Mouse (Mus musculus) heart, embryonic 12.5 days (tissue): ENCODE data around the gene Nmrk2. TPM values are rescaled to one million over a fixed set of nuclear protein-coding genes. Genes with fewer than 3 reads are reported as not detected.

Experiments used
- ATAC-seq: fragments of 200-750 bp; cut with Nextera tagmentation; 2 replicates; pipeline ENCODE4 v1.8.0; 2017; ENCODE audit warnings: moderate TSS enrichment, moderate library complexity; ENCODE audit not compliant: insufficient number of reproducible peaks, low FRiP score
- H3K27ac ChIP-seq: fragments of 300-500 bp; sonication (generic); 2 replicates; pipeline ENCODE4 v1.5.1; 2016; ENCODE audit warnings: mild to moderate bottlenecking, moderate library complexity; ENCODE audit not compliant: poor library complexity, severe bottlenecking
- H3K27me3 ChIP-seq: fragments of 300-500 bp; sonication (generic); replicated peaks from 2 replicates; pipeline ENCODE4 v1.6.1; 2016; ENCODE audit warnings: mild to moderate bottlenecking, moderate library complexity
- H3K36me3 ChIP-seq: fragments of 300-500 bp; sonication (generic); 2 replicates; pipeline ENCODE4 v1.6.1; 2016; ENCODE audit warnings: mild to moderate bottlenecking, moderate library complexity
- H3K4me1 ChIP-seq: fragments of 300-500 bp; sonication (generic); replicated peaks from 2 replicates; pipeline ENCODE4 v1.6.1; 2016; ENCODE audit warnings: mild to moderate bottlenecking
- H3K4me2 ChIP-seq: fragments of 300-500 bp; sonication (generic); 2 replicates; pipeline ENCODE4 v1.6.1; 2016; ENCODE audit warnings: mild to moderate bottlenecking, moderate library complexity
- H3K4me3 ChIP-seq: fragments of 300-500 bp; sonication (generic); 2 replicates; pipeline ENCODE4 v1.5.1; 2016; ENCODE audit warnings: mild to moderate bottlenecking
- H3K9ac ChIP-seq: fragments of 300-500 bp; sonication (generic); 2 replicates; pipeline ENCODE4 v1.6.1; 2016; ENCODE audit warnings: mild to moderate bottlenecking, moderate library complexity
- H3K9me3 ChIP-seq: fragments of 300-500 bp; sonication (generic); replicated peaks from 2 replicates; pipeline ENCODE4 v1.6.1; 2016; ENCODE audit warnings: mild to moderate bottlenecking, moderate library complexity
- WGBS: fragments of 180-500 bp; shearing (Covaris S2); methylation state at CpG from one replicate; pipeline ENCODE4 v1.1.7; 2016; 5-methylcytosine and 5-hydroxymethylcytosine counted together
- polyA plus RNA-seq: library from polyadenylated mRNA; unstranded; fragments of >200 nt; fragmentation: Nextera tagmentation; extraction: Ambion mirVana; gene quantifications from 2 replicates; pipeline ENCODE4 v1.2.1, GENCODE M21; 2016

Nmrk2 gene
- polyA plus RNA-seq, 1 experiment from 2014 or later, result 4.9 TPM

GRCm38 (mm10) chr10:81193991-81194774 is 7.7 kb downstream of the Nmrk2 start:
- Histone ChIP-seq H3K27me3 (peaks cover 18% of the 10 kb centered on the region; the same call in 1 of the 2 replicates), H3K27ac (peak overlapping the region; percentile 99), H3K4me1 (peaks cover 53% of the 10 kb centered on the region), H3K4me2 (peak overlapping the region; percentile 70), H3K9ac (peak overlapping the region; percentile 90), H3K36me3 (peaks cover 17% of the 10 kb centered on the region), H3K4me3 (peak overlapping the region; percentile 54), H3K9me3 (no peaks in the 10 kb centered on the region)
- ATAC-seq, result peak; percentile 29
- WGBS, result 10% methylated on average over 37 of the region's 37 CpGs

GRCm38 (mm10) chr10:81192968-81193501 is 8.8 kb downstream of the Nmrk2 start:
- H3K36me3 ChIP-seq, result peaks cover 26% of the 10 kb centered on the region
- H3K4me2 ChIP-seq, result peak overlapping the region; percentile 89
- H3K4me3 ChIP-seq, result peak overlapping the region; percentile 54
- peaks cover 18% of the 10 kb centered on the region; the same call in 1 of the 2 replicates for H3K27me3 ChIP-seq
- ATAC-seq, result 0 out of 2 replicates have a peak, but pooled peaks have one; percentile 5
- peaks cover 45% of the 10 kb centered on the region for H3K4me1 ChIP-seq
- H3K9me3 ChIP-seq, result no peaks in the 10 kb centered on the region
- peak overlapping the region; percentile 93 for H3K27ac ChIP-seq
- peak overlapping the region; percentile 84 for H3K9ac ChIP-seq
- WGBS, result 6% methylated on average over 19 of the region's 19 CpGs

- no peaks in the 10 kb centered on the region for H3K9me3 ChIP-seq
- peaks cover 18% of the 10 kb centered on the region; the same call in 1 of the 2 replicates for H3K27me3 ChIP-seq
- H3K36me3 ChIP-seq, result peaks cover 32% of the 10 kb centered on the region
- peaks cover 43% of the 10 kb centered on the region for H3K4me1 ChIP-seq
- peak overlapping the region; percentile 89 for H3K4me2 ChIP-seq
- peak; percentile 82 for ATAC-seq
- peak overlapping the region; percentile 93 for H3K27ac ChIP-seq
- H3K4me3 ChIP-seq, result peak overlapping the region; percentile 54
- peak overlapping the region; percentile 84 for H3K9ac ChIP-seq
- WGBS, result 1% methylated on average over 93 of the region's 93 CpGs
Observed at GRCm38 (mm10) chr10:81192270-81192967, 9.4 kb downstream of the Nmrk2 start.

- H3K4me2 ChIP-seq, result peak overlapping the region; percentile 89
- no peaks in the 10 kb centered on the region for H3K9me3 ChIP-seq
- H3K36me3 ChIP-seq, result peaks cover 40% of the 10 kb centered on the region
- peaks cover 44% of the 10 kb centered on the region for H3K4me1 ChIP-seq
- H3K27me3 ChIP-seq, result peaks cover 15% of the 10 kb centered on the region; the same call in 1 of the 2 replicates
- peak overlapping the region; percentile 93; the same call in 1 of the 2 replicates for H3K27ac ChIP-seq
- 74% methylated on average over 18 of the region's 18 CpGs for WGBS
- ATAC-seq, result no peak
- peak overlapping the region; percentile 84; the same call in 1 of the 2 replicates for H3K9ac ChIP-seq
- no peak overlapping the region for H3K4me3 ChIP-seq
Observed at GRCm38 (mm10) chr10:81191342-81191982, 10.4 kb downstream of the Nmrk2 start.

GRCm38 (mm10) chr10:81190912-81191321 is 10.9 kb downstream of the Nmrk2 start:
- WGBS, result 57% methylated on average over 6 of the region's 6 CpGs
- ATAC-seq, result no peak
- peak overlapping the region; percentile 93; the same call in 1 of the 2 replicates for H3K27ac ChIP-seq
- H3K9me3 ChIP-seq, result no peaks in the 10 kb centered on the region
- no peak overlapping the region for H3K4me2 ChIP-seq
- 0 out of 2 replicates have a peak overlapping the region, but pooled peaks have one; percentile 1 for H3K9ac ChIP-seq
- peaks cover 44% of the 10 kb centered on the region for H3K4me1 ChIP-seq
- H3K4me3 ChIP-seq, result no peak overlapping the region
- H3K36me3 ChIP-seq, result peaks cover 40% of the 10 kb centered on the region
- 0 out of 2 replicates have a peak, but pooled peaks cover 12% of the 10 kb centered on the region for H3K27me3 ChIP-seq

- Histone ChIP-seq H3K9me3 (no peaks in the 10 kb centered on the region), H3K4me3 (no peak overlapping the region), H3K27ac (no peak overlapping the region), H3K36me3 (peaks cover 44% of the 10 kb centered on the region), H3K9ac (no peak overlapping the region), H3K27me3 (0 out of 2 replicates have a peak, but pooled peaks cover 11% of the 10 kb centered on the region), H3K4me2 (no peak overlapping the region), H3K4me1 (peaks cover 46% of the 10 kb centered on the region)
- ATAC-seq, result no peak
- 73% methylated on average over 31 of the region's 31 CpGs for WGBS
Observed at GRCm38 (mm10) chr10:81190236-81190911, 11.5 kb downstream of the Nmrk2 start.

GRCm38 (mm10) chr10:81189821-81190220 is 12.0 kb downstream of the Nmrk2 start:
- Histone ChIP-seq H3K9me3 (no peaks in the 10 kb centered on the region), H3K27me3 (0 out of 2 replicates have a peak, but pooled peaks cover 6% of the 10 kb centered on the region), H3K9ac (no peak overlapping the region), H3K4me3 (no peak overlapping the region), H3K4me2 (no peak overlapping the region), H3K27ac (no peak overlapping the region), H3K4me1 (peaks cover 52% of the 10 kb centered on the region), H3K36me3 (peaks cover 50% of the 10 kb centered on the region)
- ATAC-seq, result no peak
- WGBS, result 80% methylated on average over 26 of the region's 26 CpGs

- 0 out of 2 replicates have a peak overlapping the region, but pooled peaks have one; percentile 1 for H3K4me3 ChIP-seq
- H3K9ac ChIP-seq, result 0 out of 2 replicates have a peak overlapping the region, but pooled peaks have one; percentile 15
- ATAC-seq, result no peak
- H3K4me2 ChIP-seq, result no peak overlapping the region
- no peaks in the 10 kb centered on the region for H3K27me3 ChIP-seq
- no peak overlapping the region for H3K27ac ChIP-seq
- no peaks in the 10 kb centered on the region for H3K9me3 ChIP-seq
- H3K36me3 ChIP-seq, result peaks cover 62% of the 10 kb centered on the region
- peaks cover 51% of the 10 kb centered on the region for H3K4me1 ChIP-seq
- 90% methylated on average over 9 of the region's 9 CpGs for WGBS
Observed at GRCm38 (mm10) chr10:81187161-81187560, 14.7 kb downstream of the Nmrk2 start.

GRCm38 (mm10) chr10:81184765-81185164 is 17.1 kb downstream of the Nmrk2 start:
- H3K27ac ChIP-seq, result peak overlapping the region; percentile 90
- 0 out of 2 replicates have a peak, but pooled peaks have one; percentile 9 for ATAC-seq
- WGBS, result 10% methylated on average over 4 of the region's 4 CpGs
- no peaks in the 10 kb centered on the region for H3K27me3 ChIP-seq
- peak overlapping the region; percentile 80 for H3K4me2 ChIP-seq
- H3K9ac ChIP-seq, result peak overlapping the region; percentile 36; the same call in 1 of the 2 replicates
- H3K4me1 ChIP-seq, result peaks cover 50% of the 10 kb centered on the region
- H3K36me3 ChIP-seq, result peaks cover 72% of the 10 kb centered on the region
- H3K4me3 ChIP-seq, result no peak overlapping the region
- H3K9me3 ChIP-seq, result no peaks in the 10 kb centered on the region

GRCm38 (mm10) chr10:81183805-81184204 is 18.0 kb downstream of the Nmrk2 start, which contains the start of gene 4930442H23Rik:
TSS of gene 4930442H23Rik (minus strand) at chr10:81183849.
- Histone ChIP-seq H3K27me3 (no peaks in the 10 kb centered on the region), H3K4me2 (peak within 1 kb of the TSS; percentile 80), H3K4me3 (peak within 1 kb of the TSS; percentile 77), H3K9me3 (no peaks in the 10 kb centered on the region), H3K4me1 (peaks cover 57% of the 10 kb centered on the region), H3K36me3 (peaks cover 75% of the 10 kb centered on the region), H3K27ac (peak within 1 kb of the TSS; percentile 91), H3K9ac (peak within 1 kb of the TSS; percentile 77)
- ATAC-seq, result no peak
- 67% methylated on average over 5 of the region's 5 CpGs for whole genome bisulfite sequencing
